Mouse (Mus musculus): Measurements from ENCODE around the gene Ubl7. TPM values are rescaled to one million over a fixed set of nuclear protein-coding genes. Genes with fewer than 3 reads are reported as not detected.

Gene Ubl7
- polyA plus RNA-seq, 1 experiment from 2014 or later: 124 TPM

DNA sequence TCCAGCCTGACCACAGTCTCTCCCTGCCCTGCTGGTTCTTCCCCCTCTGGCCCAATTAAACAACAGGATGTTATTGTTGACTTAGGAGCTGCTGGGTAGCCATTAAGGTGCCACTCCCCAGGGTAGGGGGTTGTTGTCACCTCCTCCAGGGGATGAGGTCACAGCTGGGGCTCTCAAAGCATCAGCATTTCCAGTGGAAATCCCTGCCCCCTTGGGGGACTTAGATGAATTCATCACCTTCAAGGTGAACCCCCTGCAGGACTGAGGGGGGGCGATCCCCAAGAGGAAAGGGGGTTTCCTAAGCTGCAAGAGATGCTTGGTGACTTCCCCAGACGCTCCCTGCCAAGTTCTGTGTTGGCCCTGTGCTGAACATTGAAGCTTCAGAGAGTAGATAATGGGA lies 32.3 kb downstream of the Ubl7 start:
- DNase-seq (ENCODE audit: low spot score): no peak
- WGBS: 36% methylated on average over 2 of the region's 2 CpGs
- H3K4me1 ChIP-seq (replicated peaks; ENCODE audit: insufficient read depth, low read length): peaks cover 10% of the 10 kb centered on the region; the same call in 1 of the 2 replicates

GRCm38 (mm10) chr9:57944572-57944971 lies 33.8 kb downstream of the Ubl7 start:
- no peaks in the 10 kb centered on the region for H3K36me3 ChIP-seq (ENCODE audit: insufficient read depth, low read length)
- H3K9me3 ChIP-seq (replicated peaks; ENCODE audit: low read length): no peaks in the 10 kb centered on the region
- H3K4me3 ChIP-seq (replicated peaks; ENCODE audit: low read depth, low read length): no peak overlapping the region
- no peak overlapping the region for H3K27ac ChIP-seq
- H3K9ac ChIP-seq (ENCODE audit: low read depth, low read length): no peak overlapping the region
- DNase-seq (ENCODE audit: low spot score) (peak; percentile 71), ATAC-seq (replicated peaks; ENCODE audit: low FRiP score, low read depth) (no peak)
- WGBS: 28% methylated on average over 5 of the region's 5 CpGs
- peaks cover 10% of the 10 kb centered on the region; the same call in 1 of the 2 replicates for H3K4me1 ChIP-seq (replicated peaks; ENCODE audit: insufficient read depth, low read length)
- TF ChIP-seq CTCF (IDR thresholded peaks at IDR 0.05; ENCODE audit: low read depth): peak; percentile 73
- 0 out of 2 replicates have a peak, but pooled peaks cover 17% of the 10 kb centered on the region for H3K27me3 ChIP-seq (ENCODE audit: insufficient read depth, low read length)
- no peak overlapping the region for H3K4me2 ChIP-seq (ENCODE audit: low read length)

More for the DNA sequence above, 32.3 kb downstream of the Ubl7 start:
- Histone ChIP-seq H3K9me3 (replicated peaks; ENCODE audit: low read length) (no peaks in the 10 kb centered on the region), H3K27ac (no peak overlapping the region), H3K36me3 (ENCODE audit: insufficient read depth, low read length) (no peaks in the 10 kb centered on the region), H3K27me3 (ENCODE audit: insufficient read depth, low read length) (0 out of 2 replicates have a peak, but pooled peaks cover 17% of the 10 kb centered on the region), H3K4me2 (ENCODE audit: low read length) (0 out of 2 replicates have a peak overlapping the region, but pooled peaks have one; percentile 1), H3K9ac (ENCODE audit: low read depth, low read length) (no peak overlapping the region), H3K4me3 (replicated peaks; ENCODE audit: low read depth, low read length) (no peak overlapping the region)
- no peak for ATAC-seq (replicated peaks; ENCODE audit: low FRiP score, low read depth)
- TF ChIP-seq CTCF (IDR thresholded peaks at IDR 0.05; ENCODE audit: low read depth): no peak

GRCm38 (mm10) chr9:57945771-57946616 lies 35.2 kb downstream of the Ubl7 start:
- no peak for ATAC-seq (replicated peaks; ENCODE audit: low FRiP score, low read depth)
- Histone ChIP-seq H3K9ac (ENCODE audit: low read depth, low read length) (no peak overlapping the region), H3K27me3 (ENCODE audit: insufficient read depth, low read length) (0 out of 2 replicates have a peak, but pooled peaks cover 11% of the 10 kb centered on the region), H3K27ac (no peak overlapping the region), H3K4me3 (replicated peaks; ENCODE audit: low read depth, low read length) (no peak overlapping the region), H3K9me3 (replicated peaks; ENCODE audit: low read length) (no peaks in the 10 kb centered on the region), H3K4me2 (ENCODE audit: low read length) (no peak overlapping the region), H3K4me1 (replicated peaks; ENCODE audit: insufficient read depth, low read length) (0 out of 2 replicates have a peak, but pooled peaks cover 3% of the 10 kb centered on the region), H3K36me3 (ENCODE audit: insufficient read depth, low read length) (no peaks in the 10 kb centered on the region)
- WGBS: 80% methylated on average over 8 of the region's 8 CpGs
- DNase-seq (ENCODE audit: low spot score): no peak
- TF ChIP-seq CTCF (IDR thresholded peaks at IDR 0.05; ENCODE audit: low read depth): no peak

GRCm38 (mm10) chr9:57947381-57948030 lies 36.7 kb downstream of the Ubl7 start:
- Histone ChIP-seq H3K36me3 (ENCODE audit: insufficient read depth, low read length) (no peaks in the 10 kb centered on the region), H3K9ac (ENCODE audit: low read depth, low read length) (no peak overlapping the region), H3K4me2 (ENCODE audit: low read length) (no peak overlapping the region), H3K4me3 (replicated peaks; ENCODE audit: low read depth, low read length) (no peak overlapping the region), H3K27ac (no peak overlapping the region), H3K9me3 (replicated peaks; ENCODE audit: low read length) (no peaks in the 10 kb centered on the region), H3K4me1 (replicated peaks; ENCODE audit: insufficient read depth, low read length) (0 out of 2 replicates have a peak, but pooled peaks cover 3% of the 10 kb centered on the region), H3K27me3 (ENCODE audit: insufficient read depth, low read length) (no peaks in the 10 kb centered on the region)
- ATAC-seq (replicated peaks; ENCODE audit: low FRiP score, low read depth) (no peak), DNase-seq (ENCODE audit: low spot score) (no peak)
- TF ChIP-seq CTCF (IDR thresholded peaks at IDR 0.05; ENCODE audit: low read depth): no peak
- 53% methylated on average over 7 of the region's 7 CpGs for WGBS

DNA sequence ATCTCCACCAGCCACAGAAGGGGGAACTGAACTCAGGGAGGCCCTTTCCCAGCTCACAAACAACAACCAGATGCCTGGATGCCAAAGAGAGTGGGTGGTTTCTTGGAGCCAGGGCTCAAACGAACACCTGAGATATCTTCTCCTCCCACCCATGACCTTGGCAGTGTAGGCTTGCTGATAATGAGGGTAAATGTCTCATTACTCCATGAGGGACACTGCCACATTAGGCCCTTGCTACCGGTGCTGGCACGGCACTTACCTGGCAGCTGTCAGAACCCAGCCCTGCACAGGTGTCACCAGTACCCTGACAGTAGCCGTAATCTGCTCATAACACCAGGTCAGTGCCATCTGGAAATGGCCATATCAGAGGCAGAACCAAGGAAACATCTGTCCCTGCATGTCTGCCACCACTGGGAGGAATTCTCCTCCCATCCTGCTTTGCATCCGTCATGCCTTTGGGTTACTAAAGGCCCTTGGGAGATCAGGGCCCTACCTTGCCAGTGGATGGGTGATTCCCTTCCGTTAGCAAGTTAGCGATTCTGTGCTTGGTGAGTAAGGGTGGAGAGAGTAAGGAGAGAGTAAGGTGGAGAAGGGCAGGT lies 37.7 kb downstream of the Ubl7 start:
- H3K4me3 ChIP-seq (replicated peaks; ENCODE audit: low read depth, low read length): no peak overlapping the region
- 0 out of 2 replicates have a peak, but pooled peaks cover 3% of the 10 kb centered on the region for H3K4me1 ChIP-seq (replicated peaks; ENCODE audit: insufficient read depth, low read length)
- no peak overlapping the region for H3K4me2 ChIP-seq (ENCODE audit: low read length)
- DNase-seq (ENCODE audit: low spot score) (no peak), ATAC-seq (replicated peaks; ENCODE audit: low FRiP score, low read depth) (no peak)
- no peak overlapping the region for H3K9ac ChIP-seq (ENCODE audit: low read depth, low read length)
- no peak for TF ChIP-seq CTCF (IDR thresholded peaks at IDR 0.05; ENCODE audit: low read depth)
- no peaks in the 10 kb centered on the region for H3K27me3 ChIP-seq (ENCODE audit: insufficient read depth, low read length)
- H3K36me3 ChIP-seq (ENCODE audit: insufficient read depth, low read length): no peaks in the 10 kb centered on the region
- H3K27ac ChIP-seq: no peak overlapping the region
- 74% methylated on average over 7 of the region's 7 CpGs for WGBS
- H3K9me3 ChIP-seq (replicated peaks; ENCODE audit: low read length): no peaks in the 10 kb centered on the region

- Histone ChIP-seq H3K27ac (no peak overlapping the region), H3K4me2 (ENCODE audit: low read length) (no peak overlapping the region), H3K4me3 (replicated peaks; ENCODE audit: low read depth, low read length) (no peak overlapping the region), H3K36me3 (ENCODE audit: insufficient read depth, low read length) (no peaks in the 10 kb centered on the region), H3K9me3 (replicated peaks; ENCODE audit: low read length) (no peaks in the 10 kb centered on the region), H3K4me1 (replicated peaks; ENCODE audit: insufficient read depth, low read length) (0 out of 2 replicates have a peak, but pooled peaks cover 3% of the 10 kb centered on the region), H3K9ac (ENCODE audit: low read depth, low read length) (no peak overlapping the region), H3K27me3 (ENCODE audit: insufficient read depth, low read length) (no peaks in the 10 kb centered on the region)
- DNase-seq (ENCODE audit: low spot score): no peak
- TF ChIP-seq CTCF (IDR thresholded peaks at IDR 0.05; ENCODE audit: low read depth): no peak
- 74% methylated on average over 8 of the region's 8 CpGs for WGBS
- no peak for ATAC-seq (replicated peaks; ENCODE audit: low FRiP score, low read depth)
These were observed 38.4 kb downstream of the Ubl7 start for GRCm38 (mm10) chr9:57949102-57949704.

All from kidney, postnatal 0 days (tissue).